Mouse (Mus musculus) brain, embryonic 14.5 days (tissue): ENCODE results near the gene Cpa2.
A peak's percentile ranks its signal among the peaks of the same experiment; 100 is the strongest.

Experiments
- CTCF ChIP-seq: fragments of 200-500 bp; IDR thresholded peaks from 2 replicates; pipeline ENCODE4 v1.5.1; 2012; ENCODE audit warnings: inconsistent platforms, mild to moderate bottlenecking, moderate library complexity, borderline replicate concordance; ENCODE audit not compliant: insufficient read depth, insufficient read length; ENCODE audit errors: extremely low read depth
- POLR2A ChIP-seq: fragments of 200-500 bp; IDR thresholded peaks from 2 replicates; pipeline ENCODE4 v1.6.1; 2012; ENCODE audit warnings: mild to moderate bottlenecking, inconsistent platforms, borderline replicate concordance; ENCODE audit not compliant: poor library complexity, insufficient read depth, insufficient read length, severe bottlenecking; ENCODE audit errors: extremely low read depth

- TF ChIP-seq CTCF (peak; percentile 6; the same call in 1 of the 2 replicates), POLR2A (no peak)
Measured at GRCm38 (mm10) chr6:30551644-30552580, 10.5 kb downstream of the Cpa2 start.
